Mouse (Mus musculus) inflammation-experienced regulatory T-cells (primary cell): Measurements from ENCODE around the gene Olfr985. TPM values are rescaled to one million over a fixed set of nuclear protein-coding genes. Genes with fewer than 3 reads are reported as not detected.

Experiments
- polyA plus RNA-seq, 2 experiments: library from polyadenylated mRNA; unstranded; fragments of 100-300 nt; shearing (Covaris generic); gene quantifications; one replicate each; pipeline ENCODE4 v1.2.1; 2017

The Olfr985 gene
- polyA plus RNA-seq = not detected

GRCm38 (mm10) chr9:40130084-40130483 is at the start of gene Olfr985:
Olfr985 (minus strand) TSS chr9:40130184.

GRCm38 (mm10) chr9:40114106-40114505 is 15.9 kb downstream of the Olfr985 start, which contains the start of gene Olfr984:
Olfr984 (minus strand) TSS chr9:40114206.

GRCm38 (mm10) chr9:40093495-40093894 is 36.5 kb downstream of the Olfr985 start, which contains the start of gene Olfr983:
Olfr983 (minus strand) TSS chr9:40093595.

Other genes with a start within 250 kb of the Olfr985 start
- not detected for gene Olfr229, start 222.8 kb downstream of the Olfr985 start, polyA plus RNA-seq
- gene Olfr974, start 192.7 kb downstream of the Olfr985 start, polyA plus RNA-seq = under 1 TPM in 1 of 2 experiments, not detected in 1; 0.38 TPM
- gene Olfr975, start 178.1 kb downstream of the Olfr985 start, polyA plus RNA-seq = not detected
- gene Olfr976, start 169.1 kb downstream of the Olfr985 start, polyA plus RNA-seq = not detected
- gene Olfr978, start 138.1 kb downstream of the Olfr985 start, polyA plus RNA-seq = under 1 TPM in 1 of 2 experiments, not detected in 1; 0.37 TPM
- not detected for gene Olfr979, start 126.7 kb downstream of the Olfr985 start, polyA plus RNA-seq
- not detected for gene Olfr980, start 120.6 kb downstream of the Olfr985 start, polyA plus RNA-seq
- under 1 TPM; 0.06 to 0.17 TPM for gene Olfr981, start 108.7 kb downstream of the Olfr985 start, polyA plus RNA-seq
- under 1 TPM; 0.24 to 0.27 TPM for gene Olfr982, start 56.4 kb downstream of the Olfr985 start, polyA plus RNA-seq
- not detected for gene Olfr983, start 36.6 kb downstream of the Olfr985 start, polyA plus RNA-seq
- gene Olfr984, start 16.0 kb downstream of the Olfr985 start, polyA plus RNA-seq = under 1 TPM in 1 of 2 experiments, not detected in 1; 0.15 TPM
- gene Tmem225, start 17.9 kb upstream of the Olfr985 start, polyA plus RNA-seq = not detected
- under 1 TPM in 1 of 2 experiments, not detected in 1; 0.54 TPM for gene Olfr986, start 50.7 kb upstream of the Olfr985 start, polyA plus RNA-seq
- gene Zfp202, start 62.1 kb upstream of the Olfr985 start, polyA plus RNA-seq = 1 to 10 TPM; 2.9 TPM
- gene Scn3b, start 139.0 kb upstream of the Olfr985 start, polyA plus RNA-seq = under 1 TPM in 1 of 2 experiments, not detected in 1; 0.69 TPM